Mouse (Mus musculus): ENCODE results near the gene Nags. TPM values are rescaled to one million over a fixed set of nuclear protein-coding genes. Genes with fewer than 3 reads are reported as not detected.
A peak's percentile ranks its signal among the peaks of the same experiment; 100 is the strongest.

Nags gene
- polyA plus RNA-seq, 1 experiment from 2014 or later: 0.20 TPM

DNA sequence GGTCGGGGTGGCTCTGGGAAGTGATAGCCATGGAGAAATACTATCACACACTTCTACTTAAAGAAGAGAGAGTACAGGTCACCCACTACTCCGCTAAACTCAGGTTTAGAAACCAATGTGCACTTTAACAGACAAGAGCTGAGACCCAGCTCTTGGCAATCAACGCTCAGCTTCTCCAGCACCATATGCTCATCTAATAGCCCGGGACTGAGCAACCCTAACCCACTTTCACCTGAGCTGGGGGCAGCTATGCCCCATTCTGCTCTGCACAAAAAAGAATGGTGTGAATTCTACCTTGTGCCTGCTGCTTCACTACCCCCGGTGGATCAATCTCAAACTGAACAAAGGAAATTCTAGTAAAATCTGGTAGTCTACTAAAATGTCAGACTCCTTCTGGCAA is 22.2 kb downstream of the Nags start:
- 97% methylated on average over 5 of the region's 5 CpGs for WGBS
- Histone ChIP-seq H3K36me3 (ENCODE audit: control insufficient read depth, insufficient read depth, low read length) (peaks cover 30% of the 10 kb centered on the region), H3K4me3 (ENCODE audit: low read depth, low read length) (no peak overlapping the region), H3K27ac (ENCODE audit: low read length) (no peak overlapping the region), H3K9ac (ENCODE audit: low read depth, low read length) (no peak overlapping the region), H3K4me2 (ENCODE audit: low read length) (no peak overlapping the region), H3K27me3 (ENCODE audit: control insufficient read depth, insufficient read depth, low read depth, low read length) (no peaks in the 10 kb centered on the region), H3K9me3 (replicated peaks; ENCODE audit: control insufficient read depth, low read length, poor library complexity, severe bottlenecking) (no peaks in the 10 kb centered on the region), H3K4me1 (ENCODE audit: control insufficient read depth, insufficient read depth, low read length) (no peaks in the 10 kb centered on the region)
- ATAC-seq: no peak

GRCm38 (mm10) chr11:102168689-102169088 is 23.4 kb downstream of the Nags start:
- 93% methylated on average over 5 of the region's 5 CpGs for WGBS
- no peak overlapping the region for H3K4me3 ChIP-seq (ENCODE audit: low read depth, low read length)

GRCm38 (mm10) chr11:102179836-102180235 is 34.5 kb downstream of the Nags start:
- no peak overlapping the region for H3K27ac ChIP-seq (ENCODE audit: low read length)
- no peak overlapping the region for H3K4me3 ChIP-seq (ENCODE audit: low read depth, low read length)
- H3K9me3 ChIP-seq (replicated peaks; ENCODE audit: control insufficient read depth, low read length, poor library complexity, severe bottlenecking): no peaks in the 10 kb centered on the region
- H3K36me3 ChIP-seq (ENCODE audit: control insufficient read depth, insufficient read depth, low read length): peaks cover 15% of the 10 kb centered on the region
- no peak for ATAC-seq
- no peak overlapping the region for H3K9ac ChIP-seq (ENCODE audit: low read depth, low read length)
- H3K4me2 ChIP-seq (ENCODE audit: low read length): no peak overlapping the region
- no peaks in the 10 kb centered on the region for H3K27me3 ChIP-seq (ENCODE audit: control insufficient read depth, insufficient read depth, low read depth, low read length)
- peaks cover 28% of the 10 kb centered on the region for H3K4me1 ChIP-seq (ENCODE audit: control insufficient read depth, insufficient read depth, low read length)

More at GRCm38 (mm10) chr11:102168689-102169088, 23.4 kb downstream of the Nags start:
- Histone ChIP-seq H3K27me3 (ENCODE audit: control insufficient read depth, insufficient read depth, low read depth, low read length) (no peaks in the 10 kb centered on the region), H3K27ac (ENCODE audit: low read length) (no peak overlapping the region), H3K9me3 (replicated peaks; ENCODE audit: control insufficient read depth, low read length, poor library complexity, severe bottlenecking) (no peaks in the 10 kb centered on the region), H3K4me1 (ENCODE audit: control insufficient read depth, insufficient read depth, low read length) (no peaks in the 10 kb centered on the region), H3K36me3 (ENCODE audit: control insufficient read depth, insufficient read depth, low read length) (peaks cover 23% of the 10 kb centered on the region), H3K9ac (ENCODE audit: low read depth, low read length) (no peak overlapping the region), H3K4me2 (ENCODE audit: low read length) (no peak overlapping the region)
- no peak for ATAC-seq

- peaks cover 37% of the 10 kb centered on the region for H3K4me1 ChIP-seq (ENCODE audit: control insufficient read depth, insufficient read depth, low read length)
- peak overlapping the region; percentile 74 for H3K4me2 ChIP-seq (ENCODE audit: low read length)
- H3K27me3 ChIP-seq (ENCODE audit: control insufficient read depth, insufficient read depth, low read depth, low read length): no peaks in the 10 kb centered on the region
- WGBS: 5% methylated on average over 7 of the region's 7 CpGs
- peak overlapping the region; percentile 95 for H3K4me3 ChIP-seq (ENCODE audit: low read depth, low read length)
- peak overlapping the region; percentile 92 for H3K9ac ChIP-seq (ENCODE audit: low read depth, low read length)
- ATAC-seq: peak; percentile 3; the same call in 1 of the 2 replicates
- H3K9me3 ChIP-seq (replicated peaks; ENCODE audit: control insufficient read depth, low read length, poor library complexity, severe bottlenecking): no peaks in the 10 kb centered on the region
- peaks cover 7% of the 10 kb centered on the region; the same call in 1 of the 2 replicates for H3K36me3 ChIP-seq (ENCODE audit: control insufficient read depth, insufficient read depth, low read length)
- H3K27ac ChIP-seq (ENCODE audit: low read length): peak overlapping the region; percentile 97
These were observed 38.9 kb downstream of the Nags start for GRCm38 (mm10) chr11:102184253-102184645.

GRCm38 (mm10) chr11:102184646-102185495 is 39.6 kb downstream of the Nags start, which contains the start of gene Lsm12:
Gene Lsm12 (minus strand): TSS chr11:102185296.
- peak within 1 kb of the TSS; percentile 74 for H3K4me2 ChIP-seq (ENCODE audit: low read length)
- 1% methylated on average over 68 of the region's 70 CpGs for WGBS
- H3K27me3 ChIP-seq (ENCODE audit: control insufficient read depth, insufficient read depth, low read depth, low read length): no peaks in the 10 kb centered on the region
- peak; percentile 83 for ATAC-seq
- H3K4me3 ChIP-seq (ENCODE audit: low read depth, low read length): peak within 1 kb of the TSS; percentile 95
- no peaks in the 10 kb centered on the region for H3K9me3 ChIP-seq (replicated peaks; ENCODE audit: control insufficient read depth, low read length, poor library complexity, severe bottlenecking)
- H3K9ac ChIP-seq (ENCODE audit: low read depth, low read length): peak within 1 kb of the TSS; percentile 92
- peaks cover 37% of the 10 kb centered on the region for H3K4me1 ChIP-seq (ENCODE audit: control insufficient read depth, insufficient read depth, low read length)
- peaks cover 7% of the 10 kb centered on the region; the same call in 1 of the 2 replicates for H3K36me3 ChIP-seq (ENCODE audit: control insufficient read depth, insufficient read depth, low read length)
- H3K27ac ChIP-seq (ENCODE audit: low read length): peak within 1 kb of the TSS; percentile 97

DNA sequence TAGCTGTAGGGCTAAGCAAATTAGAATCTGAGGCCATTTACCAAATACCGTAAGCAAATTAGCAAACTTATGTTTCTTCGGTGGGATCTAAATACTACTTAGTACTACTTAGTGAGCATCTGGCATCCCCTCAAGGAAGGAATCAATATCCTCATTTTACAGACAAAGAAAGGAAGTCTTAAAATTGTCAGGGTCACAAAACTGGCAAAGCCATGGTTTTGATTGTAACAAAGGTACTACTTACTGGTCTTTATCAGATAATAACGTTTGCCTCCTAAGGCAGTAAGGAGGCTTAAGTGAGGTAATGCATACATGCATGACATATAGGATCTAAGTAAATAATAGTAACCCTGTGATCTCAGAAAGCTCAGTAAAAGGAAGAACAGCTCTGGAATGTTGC is 40.4 kb downstream of the Nags start:
- no peaks in the 10 kb centered on the region for H3K9me3 ChIP-seq (replicated peaks; ENCODE audit: control insufficient read depth, low read length, poor library complexity, severe bottlenecking)
- peaks cover 7% of the 10 kb centered on the region; the same call in 1 of the 2 replicates for H3K36me3 ChIP-seq (ENCODE audit: control insufficient read depth, insufficient read depth, low read length)
- H3K27ac ChIP-seq (ENCODE audit: low read length): peak overlapping the region; percentile 97; the same call in 1 of the 2 replicates
- no peak for ATAC-seq
- no peaks in the 10 kb centered on the region for H3K27me3 ChIP-seq (ENCODE audit: control insufficient read depth, insufficient read depth, low read depth, low read length)
- no peak overlapping the region for H3K9ac ChIP-seq (ENCODE audit: low read depth, low read length)
- peak overlapping the region; percentile 95; the same call in 1 of the 2 replicates for H3K4me3 ChIP-seq (ENCODE audit: low read depth, low read length)
- H3K4me1 ChIP-seq (ENCODE audit: control insufficient read depth, insufficient read depth, low read length): peaks cover 35% of the 10 kb centered on the region
- peak overlapping the region; percentile 74 for H3K4me2 ChIP-seq (ENCODE audit: low read length)
- 58% methylated on average over 3 of the region's 3 CpGs for WGBS

DNA sequence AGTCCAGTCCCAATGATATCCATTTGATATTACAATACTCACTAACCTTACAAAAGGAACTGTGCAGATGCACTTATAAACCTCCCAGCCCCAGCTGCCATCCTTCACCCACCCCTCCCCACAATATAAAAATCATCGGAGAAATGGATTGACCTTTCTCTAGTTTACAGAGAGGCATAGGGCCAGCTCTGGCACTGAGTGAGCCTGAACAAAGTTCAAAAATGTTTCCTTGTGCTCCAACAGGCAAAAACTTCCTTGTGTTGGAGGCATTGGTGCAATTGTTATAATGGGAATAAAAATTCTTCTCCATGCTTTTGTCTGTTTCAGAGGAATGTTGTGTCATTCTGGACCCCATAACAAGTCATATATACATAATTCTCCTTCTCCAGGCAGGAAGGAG is 40.9 kb downstream of the Nags start:
- Histone ChIP-seq H3K4me2 (ENCODE audit: low read length) (no peak overlapping the region), H3K4me3 (ENCODE audit: low read depth, low read length) (no peak overlapping the region), H3K36me3 (ENCODE audit: control insufficient read depth, insufficient read depth, low read length) (peaks cover 5% of the 10 kb centered on the region; the same call in 1 of the 2 replicates), H3K27me3 (ENCODE audit: control insufficient read depth, insufficient read depth, low read depth, low read length) (no peaks in the 10 kb centered on the region), H3K9ac (ENCODE audit: low read depth, low read length) (no peak overlapping the region), H3K27ac (ENCODE audit: low read length) (0 out of 2 replicates have a peak overlapping the region, but pooled peaks have one; percentile 62), H3K4me1 (ENCODE audit: control insufficient read depth, insufficient read depth, low read length) (peaks cover 38% of the 10 kb centered on the region), H3K9me3 (replicated peaks; ENCODE audit: control insufficient read depth, low read length, poor library complexity, severe bottlenecking) (no peaks in the 10 kb centered on the region)
- no peak for ATAC-seq
- 86% methylated on average over 1 of the region's 1 CpGs for WGBS

DNA sequence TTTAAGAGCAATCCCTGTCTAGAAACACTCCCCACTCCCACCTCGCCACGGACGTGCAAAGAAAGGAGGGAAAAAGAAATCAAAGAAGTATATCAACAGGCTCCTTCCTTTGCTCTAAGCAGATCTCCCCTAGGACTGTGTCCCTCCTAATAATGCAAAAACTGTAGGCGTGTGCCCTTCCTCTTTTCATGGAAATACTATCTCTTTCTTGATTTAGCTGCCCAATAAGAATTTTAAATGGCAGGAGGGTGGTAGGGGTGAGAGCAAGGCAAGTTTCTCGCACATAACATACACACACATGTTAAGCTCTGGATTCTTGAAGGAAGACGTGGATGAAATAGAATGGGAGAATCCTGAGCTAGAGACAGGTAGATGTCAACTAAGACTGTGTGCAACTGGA is 43.7 kb downstream of the Nags start:
- Histone ChIP-seq H3K27ac (ENCODE audit: low read length) (peak overlapping the region; percentile 78), H3K4me1 (ENCODE audit: control insufficient read depth, insufficient read depth, low read length) (peaks cover 28% of the 10 kb centered on the region)
- WGBS: 63% methylated on average over 6 of the region's 6 CpGs

More for the DNA sequence above, 43.7 kb downstream of the Nags start:
- Histone ChIP-seq H3K9ac (ENCODE audit: low read depth, low read length) (peak overlapping the region; percentile 71), H3K27me3 (ENCODE audit: control insufficient read depth, insufficient read depth, low read depth, low read length) (no peaks in the 10 kb centered on the region), H3K36me3 (ENCODE audit: control insufficient read depth, insufficient read depth, low read length) (peaks cover 4% of the 10 kb centered on the region; the same call in 1 of the 2 replicates), H3K4me3 (ENCODE audit: low read depth, low read length) (peak overlapping the region; percentile 60), H3K4me2 (ENCODE audit: low read length) (peak overlapping the region; percentile 50), H3K9me3 (replicated peaks; ENCODE audit: control insufficient read depth, low read length, poor library complexity, severe bottlenecking) (no peaks in the 10 kb centered on the region)
- ATAC-seq: no peak
